Mouse (Mus musculus) liver, adult 2 months (tissue): Measurements from ENCODE around the gene Aebp2. TPM values are rescaled to one million over a fixed set of nuclear protein-coding genes. Genes with fewer than 3 reads are reported as not detected.

Experiments
- DNase-seq: peaks from one replicate; pipeline ENCODE4 v3.0.0-alpha.2; 2011; ENCODE audit warnings: low read depth, low spot score; ENCODE audit errors: extremely low read depth
- H3K27ac ChIP-seq: fragments of 200-500 bp; replicated peaks from 2 replicates; pipeline ENCODE4 v1.5.1; 2012; ENCODE audit warnings: low read depth, mild to moderate bottlenecking, control low read depth, inconsistent platforms, low read length; ENCODE audit not compliant: insufficient read depth
- H3K27me3 ChIP-seq: fragments of 200-500 bp; 2 replicates; pipeline ENCODE4 v1.6.1; 2012; ENCODE audit warnings: mild to moderate bottlenecking, moderate library complexity, low read length, inconsistent platforms; ENCODE audit not compliant: control insufficient read depth, insufficient read depth
- H3K36me3 ChIP-seq: fragments of 200-500 bp; 2 replicates; pipeline ENCODE4 v1.6.1; 2012; ENCODE audit warnings: low read length, inconsistent platforms; ENCODE audit not compliant: control insufficient read depth, insufficient read depth
- H3K4me1 ChIP-seq: fragments of 200-500 bp; 2 replicates; pipeline ENCODE4 v1.6.1; 2011; ENCODE audit warnings: low read length; ENCODE audit not compliant: control insufficient read depth, insufficient read depth
- H3K4me3 ChIP-seq: fragments of 200-500 bp; 2 replicates; pipeline ENCODE4 v1.5.1; 2011; ENCODE audit warnings: low read depth, mild to moderate bottlenecking, control low read depth, low read length, moderate library complexity; ENCODE audit not compliant: insufficient read depth
- H3K79me2 ChIP-seq: fragments of 200-500 bp; 2 replicates; pipeline ENCODE4 v1.6.1; 2012; ENCODE audit warnings: inconsistent platforms, mild to moderate bottlenecking, low read length, moderate library complexity; ENCODE audit not compliant: control insufficient read depth, insufficient read depth
- H3K9ac ChIP-seq: fragments of 200-500 bp; 2 replicates; pipeline ENCODE4 v1.6.1; 2012; ENCODE audit warnings: low read depth, mild to moderate bottlenecking, control low read depth, inconsistent platforms, low read length
- CTCF ChIP-seq: fragments of 200-500 bp; IDR thresholded peaks from 2 replicates; pipeline ENCODE4 v1.5.1; 2011; ENCODE audit warnings: low read depth, low read length, control low read depth
- POLR2A ChIP-seq: fragments of 200-500 bp; IDR thresholded peaks from 2 replicates; pipeline ENCODE4 v1.6.1; 2011; ENCODE audit warnings: low read length, control low read depth; ENCODE audit not compliant: insufficient read depth; ENCODE audit errors: extremely low read depth
- WGBS: fragments of 180-500 bp; shearing (Covaris S2); methylation state at CpG from one replicate; pipeline ENCODE4 v1.1.7; 2018; 5-methylcytosine and 5-hydroxymethylcytosine counted together
- polyA plus RNA-seq: library from polyadenylated mRNA; depleted of rRNA; stranded (reverse); fragments of >200 nt; gene quantifications from 2 replicates; pipeline ENCODE4 v1.2.3, GENCODE M21; 2012
- total RNA-seq: library from RNA; depleted of rRNA; stranded (reverse); fragments of >200 nt; gene quantifications from 2 replicates; pipeline ENCODE4 v1.2.3, GENCODE M21; 2014

Gene Aebp2
- total and polyA plus RNA-seq, 2 experiments, result 10.0 to 13.5 TPM

GRCm38 (mm10) chr6:140676094-140676493 lies 53.6 kb downstream of the Aebp2 start:
- TF ChIP-seq POLR2A (no peak), CTCF (no peak)
- Histone ChIP-seq H3K27me3 (no peaks in the 10 kb centered on the region), H3K79me2 (no peaks in the 10 kb centered on the region), H3K9ac (no peak overlapping the region), H3K4me1 (peaks cover 5% of the 10 kb centered on the region), H3K4me3 (no peak overlapping the region), H3K36me3 (no peaks in the 10 kb centered on the region), H3K27ac (no peak overlapping the region)
- WGBS, result 93% methylated on average over 4 of the region's 4 CpGs
- no peak for DNase-seq

- Histone ChIP-seq H3K4me1 (peaks cover 5% of the 10 kb centered on the region), H3K9ac (no peak overlapping the region), H3K36me3 (no peaks in the 10 kb centered on the region), H3K27ac (no peak overlapping the region), H3K27me3 (no peaks in the 10 kb centered on the region), H3K4me3 (no peak overlapping the region), H3K79me2 (no peaks in the 10 kb centered on the region)
- no peak for DNase-seq
- TF ChIP-seq CTCF, result no peak
- TF ChIP-seq POLR2A, result no peak
- WGBS, result 82% methylated on average over 4 of the region's 4 CpGs
These were observed 54.6 kb downstream of the Aebp2 start for GRCm38 (mm10) chr6:140677041-140677440.

- DNase-seq, result no peak
- no peaks in the 10 kb centered on the region for H3K27me3 ChIP-seq
- WGBS, result 79% methylated on average over 9 of the region's 9 CpGs
These were observed 55.5 kb downstream of the Aebp2 start for GRCm38 (mm10) chr6:140677960-140678359.

GRCm38 (mm10) chr6:140678658-140679271 lies 56.3 kb downstream of the Aebp2 start:
- WGBS, result 46% methylated on average over 15 of the region's 15 CpGs
- no peak overlapping the region for H3K27ac ChIP-seq
- H3K36me3 ChIP-seq, result no peaks in the 10 kb centered on the region
- peaks cover 5% of the 10 kb centered on the region for H3K4me1 ChIP-seq
- no peak overlapping the region for H3K9ac ChIP-seq
- TF ChIP-seq POLR2A, result no peak
- H3K27me3 ChIP-seq, result no peaks in the 10 kb centered on the region
- DNase-seq, result no peak
- no peak overlapping the region for H3K4me3 ChIP-seq
- no peaks in the 10 kb centered on the region for H3K79me2 ChIP-seq

More at GRCm38 (mm10) chr6:140677960-140678359, 55.5 kb downstream of the Aebp2 start:
- Histone ChIP-seq H3K79me2 (no peaks in the 10 kb centered on the region), H3K36me3 (no peaks in the 10 kb centered on the region), H3K4me1 (peaks cover 5% of the 10 kb centered on the region), H3K4me3 (no peak overlapping the region), H3K9ac (no peak overlapping the region), H3K27ac (no peak overlapping the region)
- no peak for TF ChIP-seq POLR2A
- TF ChIP-seq CTCF, result no peak

GRCm38 (mm10) chr6:140680713-140681112 lies 58.2 kb downstream of the Aebp2 start:
- Histone ChIP-seq H3K9ac (no peak overlapping the region), H3K27ac (no peak overlapping the region), H3K27me3 (no peaks in the 10 kb centered on the region), H3K4me3 (no peak overlapping the region), H3K4me1 (no peaks in the 10 kb centered on the region), H3K79me2 (no peaks in the 10 kb centered on the region), H3K36me3 (no peaks in the 10 kb centered on the region)
- no peak for DNase-seq
- no peak for TF ChIP-seq POLR2A
- no peak for TF ChIP-seq CTCF
- 66% methylated on average over 7 of the region's 7 CpGs for WGBS

- 50% methylated on average over 13 of the region's 13 CpGs for WGBS
- Histone ChIP-seq H3K36me3 (no peaks in the 10 kb centered on the region), H3K27ac (no peak overlapping the region), H3K27me3 (no peaks in the 10 kb centered on the region), H3K4me3 (no peak overlapping the region), H3K9ac (no peak overlapping the region), H3K79me2 (no peaks in the 10 kb centered on the region), H3K4me1 (no peaks in the 10 kb centered on the region)
- no peak for DNase-seq
- no peak for TF ChIP-seq CTCF
- TF ChIP-seq POLR2A, result no peak
These were observed 60.4 kb downstream of the Aebp2 start for GRCm38 (mm10) chr6:140682829-140683228.
